Mouse (Mus musculus) embryonic stem cell, embryonic (primary cell): ENCODE measurements around the gene Gm38119.
"Not testable (repeated sequence)": the region's sequence is repeated elsewhere in the genome, so short reads cannot be mapped to it uniquely, and the experiment has no call there.

Source experiments
- CTCF ChIA-PET, 4 experiments: fragments of 300-600 bp in 2 of 4; fragments of 350-600 bp in 2 of 4; sonication (Branson Sonifier 250); formaldehyde crosslinking; loops; one replicate each; lab custom pipeline; 2022; ENCODE audit warnings: inconsistent platforms in 2 of 4; lab: Charles Lee
- POLR2A ChIA-PET, 4 experiments: fragments of 300-600 bp in 2 of 4; fragments of 350-600 bp in 2 of 4; sonication (Branson Sonifier 250); formaldehyde crosslinking; loops; one replicate each; lab custom pipeline; 2022; ENCODE audit warnings: antibody characterized with exemption in 4 of 4, inconsistent platforms in 1 of 4; lab: Charles Lee

The Gm38119 gene

GRCm38 (mm10) chr3:92738996-92739395, at the start of gene Gm38119:
TSS of gene Gm38119 (minus strand) at chr3:92739096.
- CTCF ChIA-PET: no interaction called here
- POLR2A ChIA-PET: no interaction called here

- CTCF ChIA-PET: no interaction called here
- POLR2A ChIA-PET: no interaction called here
Measured at GRCm38 (mm10) chr3:92778799-92779198, 39.9 kb upstream of the Gm38119 start, which contains the start of gene Lce1i. TSS of gene Lce1i (minus strand) at chr3:92778899.

GRCm38 (mm10) chr3:92771573-92771972, 32.7 kb upstream of the Gm38119 start:
- CTCF ChIA-PET: no interaction called here
- POLR2A ChIA-PET: no interaction called here

- POLR2A ChIA-PET: interaction anchor here in 1 of 4 experiments (0.7 kb wide), 1 partner anchor 169 kb away, joined by 7 read pairs; no protein-coding TSS in a partner anchor
Measured at GRCm38 (mm10) chr3:92764965-92765364, 26.1 kb upstream of the Gm38119 start, which contains the start of gene Lce1h. TSS of gene Lce1h (minus strand) at chr3:92765065.

GRCm38 (mm10) chr3:92753197-92753596, 14.3 kb upstream of the Gm38119 start:
- ChIA-PET POLR2A (no interaction called here), CTCF (interaction anchor here in 1 of 4 experiments (1.3 kb wide), 1 partner anchor 278 kb away, joined by 4 read pairs; no protein-coding TSS in a partner anchor)

More at GRCm38 (mm10) chr3:92764965-92765364, 26.1 kb upstream of the Gm38119 start, which contains the start of gene Lce1h:
- CTCF ChIA-PET: interaction anchor here in 3 of 4 experiments (0.6 to 1.0 kb wide), 4 partner anchors 9 to 1373 kb away, joined by 3 to 5 read pairs (median 4); no protein-coding TSS in a partner anchor

- POLR2A ChIA-PET: no interaction called here
- CTCF ChIA-PET: no interaction called here
Measured at GRCm38 (mm10) chr3:92752238-92752637, 13.3 kb upstream of the Gm38119 start, which contains the start of gene Lce1g. TSS of gene Lce1g (minus strand) at chr3:92752338.

DNA sequence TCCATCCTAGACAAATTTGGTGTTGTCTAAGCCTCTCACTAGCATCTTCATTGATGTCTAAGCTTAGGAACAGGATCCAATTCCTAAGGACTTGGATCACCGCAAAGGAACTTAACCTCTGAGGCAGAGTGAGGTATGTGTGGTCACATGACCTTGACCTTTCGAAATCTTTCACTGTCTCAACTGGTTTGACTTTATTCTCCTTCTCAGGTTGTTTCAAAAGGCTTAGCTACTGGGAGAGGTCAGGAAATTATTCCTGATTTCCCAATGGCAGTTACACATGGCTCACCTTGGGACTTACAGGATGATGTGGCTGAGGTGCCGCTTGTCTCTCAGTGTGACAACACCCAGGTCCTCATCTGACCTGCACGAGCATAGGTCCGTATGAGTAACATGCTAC, 16.3 kb downstream of the Gm38119 start:
- POLR2A ChIA-PET: no interaction called here

GRCm38 (mm10) chr3:92720250-92720649, 18.6 kb downstream of the Gm38119 start, which contains the start of gene Lce1f:
TSS of gene Lce1f (minus strand) at chr3:92720350.
- ChIA-PET CTCF (no interaction called here), POLR2A (no interaction called here)

More for the DNA sequence above, 16.3 kb downstream of the Gm38119 start:
- CTCF ChIA-PET: no interaction called here

- POLR2A ChIA-PET: no interaction called here
- CTCF ChIA-PET: no interaction called here
Measured at GRCm38 (mm10) chr3:92715122-92715521, 23.8 kb downstream of the Gm38119 start.

DNA sequence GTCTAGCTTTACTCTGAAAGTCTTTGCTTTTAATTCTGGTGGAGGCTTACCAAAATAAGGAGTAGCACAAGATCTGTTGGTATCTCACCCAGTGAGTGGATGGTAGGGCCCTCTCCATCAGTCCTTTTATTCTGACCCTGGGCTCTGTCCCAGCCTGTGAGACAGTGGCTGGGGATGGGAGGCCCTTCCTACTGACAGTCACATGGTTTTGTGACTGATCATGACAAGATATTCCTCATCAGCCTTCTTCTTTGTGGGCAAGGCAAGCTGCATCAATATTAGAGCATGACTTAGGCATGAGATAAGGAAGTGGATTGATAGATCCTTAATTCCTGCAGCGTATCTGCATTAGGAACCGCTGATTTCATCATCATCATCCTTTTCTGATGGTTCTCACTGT, 29.9 kb downstream of the Gm38119 start, which contains the start of gene Lce1e:
TSS of gene Lce1e (minus strand) at position 101 of the 400 bp plus-strand sequence.
- ChIA-PET POLR2A (no interaction called here), CTCF (interaction anchor here in 1 of 4 experiments (0.9 kb wide), 1 partner anchor 199 kb away, joined by 4 read pairs; no protein-coding TSS in a partner anchor)

GRCm38 (mm10) chr3:92694613-92695012, 44.3 kb downstream of the Gm38119 start:
- ChIA-PET POLR2A (interaction anchor here in 1 of 4 experiments (0.5 kb wide), 1 partner anchor 376 kb away, joined by 3 read pairs; no protein-coding TSS in a partner anchor), CTCF (interaction anchor here in 1 of 4 experiments (0.7 kb wide), 1 partner anchor 26 kb away, joined by 4 read pairs; no protein-coding TSS in a partner anchor)

- CTCF ChIA-PET: no interaction called here
- POLR2A ChIA-PET: no interaction called here
Measured at GRCm38 (mm10) chr3:92691688-92692087, 47.2 kb downstream of the Gm38119 start.

GRCm38 (mm10) chr3:92689154-92689553, 49.7 kb downstream of the Gm38119 start:
- POLR2A ChIA-PET, CTCF ChIA-PET: not testable (repeated sequence)
